Comparison of ENCODE assay signal across 9 mouse cellular contexts in genomic region chr12:105050898-105051297, GRCm38 (mm10). TPM values are rescaled to one million over a fixed set of nuclear protein-coding genes. Genes with fewer than 3 reads are reported as not detected.
A peak's percentile ranks its signal among the peaks of the same experiment; 100 is the strongest.
DNase-seq lines count a peak whose midpoint lies in the region; ATAC-seq lines count a peak whose summit lies in the region.
"Had no signal": no experiment of that assay in that cellular context is flagged by ENCODE, and none has a peak within 500 bp of the region (broad histone marks: within the 10 kb centered on the region; RNA-seq: fewer than 3 reads in every experiment).

No protein-coding gene starts in this region.

- H3K27ac ChIP-seq in embryonic facial prominence, embryonic 14.5 days (replicated peaks; ENCODE audit: low read depth, low read length) = no peak overlapping the region
- H3K27ac ChIP-seq in midbrain, embryonic 13.5 days = no peak overlapping the region
- H3K27ac ChIP-seq: limb, embryonic 12.5 days had no signal

- 0 out of 2 replicates have a peak, but pooled peaks have one; percentile 42 for ATAC-seq in embryonic facial prominence, embryonic 14.5 days (ENCODE audit: low read depth)
- ATAC-seq in midbrain, embryonic 13.5 days = peak; percentile 57; the same call in 1 of the 2 replicates

- no peaks in the 10 kb centered on the region for H3K27me3 ChIP-seq in embryonic facial prominence, embryonic 14.5 days (replicated peaks; ENCODE audit: control insufficient read depth, insufficient read depth, low read length)
- no peaks in the 10 kb centered on the region for H3K27me3 ChIP-seq in midbrain, embryonic 13.5 days
- H3K27me3 ChIP-seq: limb, embryonic 12.5 days had no signal

- H3K36me3 ChIP-seq in embryonic facial prominence, embryonic 14.5 days (ENCODE audit: control insufficient read depth, insufficient read depth, low read length) = no peaks in the 10 kb centered on the region
- 0 out of 2 replicates have a peak, but pooled peaks cover 3% of the 10 kb centered on the region for H3K36me3 ChIP-seq in midbrain, embryonic 13.5 days
- H3K36me3 ChIP-seq: limb, embryonic 12.5 days had no signal

- no peak overlapping the region for H3K4me3 ChIP-seq in embryonic facial prominence, embryonic 14.5 days (ENCODE audit: low read depth, low read length)
- no peak overlapping the region for H3K4me3 ChIP-seq in midbrain, embryonic 13.5 days (replicated peaks)
- H3K4me3 ChIP-seq: limb, embryonic 12.5 days had no signal

- H3K9me3 ChIP-seq in embryonic facial prominence, embryonic 14.5 days (ENCODE audit: control insufficient read depth, low read length) = no peaks in the 10 kb centered on the region
- no peaks in the 10 kb centered on the region for H3K9me3 ChIP-seq in midbrain, embryonic 13.5 days
- H3K9me3 ChIP-seq: limb, embryonic 12.5 days had no signal

- H3K9ac ChIP-seq in embryonic facial prominence, embryonic 14.5 days (ENCODE audit: low read depth, low read length) = no peak overlapping the region
- H3K9ac ChIP-seq in midbrain, embryonic 13.5 days (replicated peaks) = no peak overlapping the region
- H3K9ac ChIP-seq: limb, embryonic 12.5 days had no signal

- 11% methylated on average over 4 of the region's 4 CpGs for WGBS in embryonic facial prominence, embryonic 14.5 days
- WGBS in midbrain, embryonic 13.5 days = 14% methylated on average over 4 of the region's 4 CpGs

- peak; percentile 45 for DNase-seq in gastrocnemius, postnatal 10 days
- DNase-seq in gastrocnemius, postnatal 4 days (ENCODE audit: low spot score in 2 of 2) = no peak
- DNase-seq in 416B (ENCODE audit: low read depth) = peak; percentile 53
- peak; percentile 31 for DNase-seq in T-cell, adult 2 months (ENCODE audit: low spot score)
- DNase-seq in embryonic facial prominence, embryonic 14.5 days (ENCODE audit: low spot score) = peak; percentile 43
- DNase-seq in layer of hippocampus, postnatal 14 days (ENCODE audit: low spot score in 2 of 2) = peak; percentile 63 to 66
- DNase-seq in thymus, postnatal 14 days = peak; percentile 57

- no peaks in the 10 kb centered on the region for H3K4me1 ChIP-seq in embryonic facial prominence, embryonic 14.5 days (ENCODE audit: control insufficient read depth, insufficient read depth, low read length)
- peaks cover 4% of the 10 kb centered on the region; the same call in 1 of the 2 replicates for H3K4me1 ChIP-seq in midbrain, embryonic 13.5 days (replicated peaks)
- H3K4me1 ChIP-seq: limb, embryonic 12.5 days had no signal

- no peak overlapping the region for H3K4me2 ChIP-seq in embryonic facial prominence, embryonic 14.5 days (ENCODE audit: low read depth, low read length)
- H3K4me2 ChIP-seq in midbrain, embryonic 13.5 days (replicated peaks) = no peak overlapping the region
- H3K4me2 ChIP-seq: limb, embryonic 12.5 days had no signal

RNA-seq across cellular contexts. Expression of gene Glrx5, which starts 18.4 kb away (rescaled TPM):
- 10 to 100 TPM; 60.5 to 69.7 TPM for total RNA-seq in gastrocnemius, postnatal 10 days (2021)
- 10 to 100 TPM; 64.0 to 65.3 TPM for total RNA-seq in gastrocnemius, postnatal 4 days (2021)
- polyA plus RNA-seq in embryonic facial prominence, embryonic 14.5 days (2014; fragmentation: Nextera tagmentation; extraction: Ambion mirVana) = 183 and 186 TPM in 2 replicates
- 10 to 100 TPM; 57.1 to 65.6 TPM for total RNA-seq in layer of hippocampus, postnatal 14 days (2021)
- 139 and 148 TPM in 2 replicates for polyA plus RNA-seq in midbrain, embryonic 13.5 days (2015; fragmentation: Nextera tagmentation; extraction: Ambion mirVana)

RNA-seq across cellular contexts. Expression of gene Syne3, which starts 41.3 kb away (rescaled TPM):
- total RNA-seq in gastrocnemius, postnatal 10 days (2021) = 10 to 100 TPM in 1 of 2 experiments, 1 to 10 TPM in 1; 9.0 to 11.5 TPM
- 10 to 100 TPM; 17.7 to 19.2 TPM for total RNA-seq in gastrocnemius, postnatal 4 days (2021)
- polyA plus RNA-seq in embryonic facial prominence, embryonic 14.5 days (2014; fragmentation: Nextera tagmentation; extraction: Ambion mirVana) = 1.8 and 3.0 TPM in 2 replicates
- total RNA-seq in layer of hippocampus, postnatal 14 days (2021) = 1 to 10 TPM; 1.2 to 2.1 TPM
- 0.17 and 0.27 TPM in 2 replicates for polyA plus RNA-seq in midbrain, embryonic 13.5 days (2015; fragmentation: Nextera tagmentation; extraction: Ambion mirVana)

Comparison
In these comparisons a context has a peak if more than half of its experiments do, and no peak if none do; other contexts are left out.
1. DNase-seq: peak in gastrocnemius, postnatal 10 days (single experiment), 416B (single experiment), T-cell, adult 2 months (single experiment), embryonic facial prominence, embryonic 14.5 days (single experiment), layer of hippocampus, postnatal 14 days (2 of 2) and thymus, postnatal 14 days (single experiment); none in gastrocnemius, postnatal 4 days (0 of 2).